Mouse (Mus musculus) CH12.LX (cell line): ENCODE measurements around the gene Rrp36.

Source experiments
- CTCF ChIP-seq, 2 experiments: IDR thresholded peaks in 1 of 2; conservative IDR thresholded peaks in 1 of 2; 2 replicates each; pipeline ENCODE4 v1.5.1; 2011 to 2012; ENCODE audit warnings: low read depth in 2 of 2, low read length in 2 of 2, improper control_type of control experiment in 1 of 2, inconsistent platforms in 1 of 2, mild to moderate bottlenecking in 1 of 2, moderate library complexity in 1 of 2
- NELFE ChIP-seq: IDR thresholded peaks from 2 replicates; pipeline ENCODE4 v1.6.1; 2011; ENCODE audit warnings: low read depth, low read length, improper control_type of control experiment
- TCF12 ChIP-seq: IDR thresholded peaks from 2 replicates; pipeline ENCODE4 v1.6.1; 2014; ENCODE audit warnings: low read depth, mild to moderate bottlenecking, inconsistent platforms, low read length, improper control_type of control experiment

- TF ChIP-seq TCF12 (no peak), CTCF (conservative IDR thresholded peaks at IDR 0.05 in 1 of 2, IDR thresholded peaks at IDR 0.05 in 1 of 2; ENCODE audit: low read depth in 2 of 2, low read length in 2 of 2) (no peak), NELFE (no peak)
These were observed 55.1 kb downstream of the Rrp36 start for GRCm38 (mm10) chr17:46618769-46619682.
